Mouse (Mus musculus): Measurements from ENCODE around the gene Crtc2.
"Not testable (repeated sequence)": the region's sequence is repeated elsewhere in the genome, so short reads cannot be mapped to it uniquely, and the experiment has no call there.

- TF ChIP-seq POLR2A (IDR thresholded peaks at IDR 0.05; ENCODE audit: borderline replicate concordance, extremely low read depth, low read depth, low read length); CTCF (IDR thresholded peaks at IDR 0.05; ENCODE audit: insufficient read depth, low read length): not testable (repeated sequence)
Observed at GRCm38 (mm10) chr3:90252659-90253058, 1.3 kb upstream of the Crtc2 start.
